Mouse (Mus musculus) CH12.LX (cell line): Measurements from ENCODE around the gene Dapk3. TPM values are rescaled to one million over a fixed set of nuclear protein-coding genes. Genes with fewer than 3 reads are reported as not detected.
"Not testable (repeated sequence)": the region's sequence is repeated elsewhere in the genome, so short reads cannot be mapped to it uniquely, and the experiment has no call there.

ENCODE experiments used
- DNase-seq: peaks from one replicate; pipeline ENCODE4 v3.0.0-alpha.2; 2013; ENCODE audit errors: extremely low read depth
- H3K27ac ChIP-seq: 2 replicates; pipeline ENCODE4 v1.5.1; 2012; ENCODE audit warnings: low read depth, mild to moderate bottlenecking, control low read depth, moderate library complexity; ENCODE audit not compliant: insufficient read depth
- H3K27me3 ChIP-seq: replicated peaks from 2 replicates; pipeline ENCODE3; 2012; ENCODE audit warnings: inconsistent platforms
- H3K36me3 ChIP-seq, 2 experiments: replicated peaks in 1 of 2; 2 replicates each; pipeline versions ENCODE3 to v1.6.1; 2012; ENCODE audit warnings: inconsistent platforms in 1 of 2, low read length in 1 of 2, mild to moderate bottlenecking in 1 of 2, mixed read lengths in 1 of 2, moderate library complexity in 1 of 2; ENCODE audit not compliant: control insufficient read depth in 1 of 2, insufficient read depth in 1 of 2
- H3K4me1 ChIP-seq, 2 experiments: 2 replicates each; pipeline ENCODE4 v1.6.1; 2012; ENCODE audit warnings: inconsistent platforms in 1 of 2, moderate library complexity in 1 of 2; ENCODE audit not compliant: insufficient read depth in 2 of 2, control insufficient read depth in 1 of 2
- H3K4me2 ChIP-seq: 2 replicates; pipeline ENCODE4 v1.6.1; 2012; ENCODE audit warnings: low read depth, mild to moderate bottlenecking, control low read depth; ENCODE audit not compliant: poor library complexity, insufficient read depth, severe bottlenecking
- H3K4me3 ChIP-seq, 3 experiments: fragments of 150-350 bp in 1 of 3; sonication (generic) in 1 of 3; replicated peaks in 1 of 3; 2 replicates each; pipeline versions ENCODE3 to v1.5.1; 2011 to 2012; ENCODE audit warnings: low read depth in 2 of 3, low read length in 2 of 3, mild to moderate bottlenecking in 2 of 3, moderate library complexity in 2 of 3, control low read depth in 1 of 3, improper control_type of control experiment in 1 of 3, inconsistent platforms in 1 of 3, mixed read lengths in 1 of 3; ENCODE audit not compliant: poor library complexity in 1 of 3
- H3K79me2 ChIP-seq: replicated peaks from 2 replicates; pipeline ENCODE4 v1.6.1; 2012; ENCODE audit warnings: mild to moderate bottlenecking, moderate library complexity; ENCODE audit not compliant: control insufficient read depth, poor library complexity, insufficient read depth, severe bottlenecking; ENCODE audit errors: extremely low read depth
- H3K9ac ChIP-seq: 2 replicates; pipeline ENCODE4 v1.6.1; 2012; ENCODE audit warnings: low read depth, mild to moderate bottlenecking, control low read depth, moderate library complexity; ENCODE audit not compliant: insufficient read depth
- H3K9me3 ChIP-seq: replicated peaks from 2 replicates; pipeline ENCODE3; 2012; ENCODE audit warnings: low read length, inconsistent platforms, mixed read lengths
- BHLHE40 ChIP-seq: IDR thresholded peaks from 2 replicates; pipeline ENCODE4 v1.6.1; 2011; ENCODE audit warnings: mild to moderate bottlenecking, low read depth, low read length, improper control_type of control experiment
- CHD1 ChIP-seq: IDR thresholded peaks from 2 replicates; pipeline ENCODE4 v1.6.1; 2012; ENCODE audit warnings: low read depth, low read length, improper control_type of control experiment, inconsistent platforms
- CTCF ChIP-seq, 2 experiments: IDR thresholded peaks in 1 of 2; conservative IDR thresholded peaks in 1 of 2; 2 replicates each; pipeline ENCODE4 v1.5.1; 2011 to 2012; ENCODE audit warnings: low read depth in 2 of 2, low read length in 2 of 2, improper control_type of control experiment in 1 of 2, inconsistent platforms in 1 of 2, mild to moderate bottlenecking in 1 of 2, moderate library complexity in 1 of 2
- ELF1 ChIP-seq: IDR thresholded peaks from 2 replicates; pipeline ENCODE4 v1.6.1; 2014; ENCODE audit warnings: low read depth, mild to moderate bottlenecking, inconsistent platforms, low read length, improper control_type of control experiment
- GABPA ChIP-seq: IDR thresholded peaks from 2 replicates; pipeline ENCODE4 v1.6.1; 2012; ENCODE audit warnings: low read depth, low read length, improper control_type of control experiment, inconsistent platforms; ENCODE audit not compliant: insufficient replicate concordance
- HCFC1 ChIP-seq: IDR thresholded peaks from 2 replicates; pipeline ENCODE4 v1.6.1; 2012; ENCODE audit warnings: low read depth, mild to moderate bottlenecking, inconsistent platforms, low read length, improper control_type of control experiment
- IRF4 ChIP-seq: IDR thresholded peaks from 2 replicates; pipeline ENCODE4 v1.6.1; 2014; ENCODE audit warnings: low read depth, mild to moderate bottlenecking, inconsistent platforms, low read length, improper control_type of control experiment
- JUN ChIP-seq: IDR thresholded peaks from 2 replicates; pipeline ENCODE4 v1.6.1; 2011; ENCODE audit warnings: low read depth, mild to moderate bottlenecking, low read length, improper control_type of control experiment, moderate library complexity; ENCODE audit not compliant: insufficient read depth
- JUND ChIP-seq: conservative IDR thresholded peaks from 2 replicates; pipeline ENCODE4 v1.6.1; 2011; ENCODE audit warnings: low read depth, low read length, improper control_type of control experiment
- MAFK ChIP-seq: IDR thresholded peaks from 2 replicates; pipeline ENCODE4 v1.6.1; 2011; ENCODE audit warnings: low read length, improper control_type of control experiment; ENCODE audit not compliant: insufficient replicate concordance
- MAX ChIP-seq: IDR thresholded peaks from 2 replicates; pipeline ENCODE4 v1.6.1; 2011; ENCODE audit warnings: low read length, improper control_type of control experiment
- MAZ ChIP-seq: IDR thresholded peaks from 2 replicates; pipeline ENCODE4 v1.6.1; 2012; ENCODE audit warnings: low read depth, mild to moderate bottlenecking, inconsistent platforms, low read length, improper control_type of control experiment, moderate library complexity
- MEF2A ChIP-seq: IDR thresholded peaks from 2 replicates; pipeline ENCODE4 v1.6.1; 2014; ENCODE audit warnings: low read depth, mild to moderate bottlenecking, inconsistent platforms, low read length, improper control_type of control experiment, borderline replicate concordance
- MXI1 ChIP-seq: IDR thresholded peaks from 2 replicates; pipeline ENCODE4 v1.6.1; 2011; ENCODE audit warnings: mild to moderate bottlenecking, low read depth, low read length, improper control_type of control experiment
- NELFE ChIP-seq: IDR thresholded peaks from 2 replicates; pipeline ENCODE4 v1.6.1; 2011; ENCODE audit warnings: low read depth, low read length, improper control_type of control experiment
- NRF1 ChIP-seq: IDR thresholded peaks from 2 replicates; pipeline ENCODE4 v1.6.1; 2014; ENCODE audit warnings: low read depth, mild to moderate bottlenecking, inconsistent platforms, low read length, improper control_type of control experiment, moderate library complexity
- POLR2A ChIP-seq: IDR thresholded peaks from 2 replicates; pipeline ENCODE4 v1.6.1; 2011; ENCODE audit warnings: low read depth, mild to moderate bottlenecking, improper control_type of control experiment, low read length
- POLR2AphosphoS2 ChIP-seq: IDR thresholded peaks from 2 replicates; pipeline ENCODE4 v1.6.1; 2011; ENCODE audit warnings: low read depth, low read length, improper control_type of control experiment
- TBP ChIP-seq: conservative IDR thresholded peaks from 2 replicates; pipeline ENCODE4 v1.6.1; 2011; ENCODE audit warnings: low read depth, low read length, improper control_type of control experiment
- TCF12 ChIP-seq: IDR thresholded peaks from 2 replicates; pipeline ENCODE4 v1.6.1; 2014; ENCODE audit warnings: low read depth, mild to moderate bottlenecking, inconsistent platforms, low read length, improper control_type of control experiment
- UBTF ChIP-seq: IDR thresholded peaks from 2 replicates; pipeline ENCODE4 v1.6.1; 2012; ENCODE audit warnings: low read depth, mild to moderate bottlenecking, inconsistent platforms, low read length, improper control_type of control experiment, moderate library complexity
- USF1 ChIP-seq: IDR thresholded peaks from 2 replicates; pipeline ENCODE4 v1.6.1; 2014; ENCODE audit warnings: low read depth, mild to moderate bottlenecking, inconsistent platforms, low read length, improper control_type of control experiment
- USF2 ChIP-seq: conservative IDR thresholded peaks from 2 replicates; pipeline ENCODE4 v1.6.1; 2011; ENCODE audit warnings: low read depth, low read length, improper control_type of control experiment
- ZC3H11A ChIP-seq: IDR thresholded peaks from 2 replicates; pipeline ENCODE4 v1.6.1; 2012; ENCODE audit warnings: low read depth, mild to moderate bottlenecking, inconsistent platforms, low read length, improper control_type of control experiment
- ZMIZ1 ChIP-seq: IDR thresholded peaks from 2 replicates; pipeline ENCODE4 v1.6.1; 2012; ENCODE audit warnings: low read depth, mild to moderate bottlenecking, inconsistent platforms, low read length, improper control_type of control experiment
- ZNF384 ChIP-seq: IDR thresholded peaks from 2 replicates; pipeline ENCODE4 v1.6.1; 2012; ENCODE audit warnings: low read depth, low read length, improper control_type of control experiment, inconsistent platforms
- dilution Hi-C: fragments of 300-500 bp; cut with MboI; formaldehyde crosslinking; loops from 2 replicates; pipeline ENCODE4 v1.14.3; 2020; ENCODE audit warnings: low sequenced_read_pairs; ENCODE audit not compliant: extremely low pct_unique_long_range_greater_than_20kb, extremely low pct_ligation_motif_present
- in situ Hi-C: fragments of 300-500 bp; cut with MboI; formaldehyde crosslinking; loops from 3 replicates; pipeline ENCODE4 v1.14.3; 2019; ENCODE audit warnings: low sequenced_read_pairs, low pct_ligation_motif_present, low pct_unique_long_range_greater_than_20kb, mixed read lengths
- polyA plus RNA-seq: library from polyadenylated mRNA; unstranded; fragments of >175 nt; gene quantifications from 2 replicates; pipeline ENCODE4 v1.2.1, GENCODE M21; 2012; ENCODE audit warnings: low read depth; ENCODE audit not compliant: insufficient read length
- total RNA-seq, 2 experiments: library from RNA; depleted of rRNA; stranded (reverse); fragments of 300-350 nt in 1 of 2; fragments of >200 nt in 1 of 2; gene quantifications; 2 replicates each; pipeline ENCODE4 v1.2.3; 2012 to 2014

The Dapk3 gene
- total and polyA plus RNA-seq, 3 experiments, result 25.4 to 46.2 (median 44.5) TPM

DNA sequence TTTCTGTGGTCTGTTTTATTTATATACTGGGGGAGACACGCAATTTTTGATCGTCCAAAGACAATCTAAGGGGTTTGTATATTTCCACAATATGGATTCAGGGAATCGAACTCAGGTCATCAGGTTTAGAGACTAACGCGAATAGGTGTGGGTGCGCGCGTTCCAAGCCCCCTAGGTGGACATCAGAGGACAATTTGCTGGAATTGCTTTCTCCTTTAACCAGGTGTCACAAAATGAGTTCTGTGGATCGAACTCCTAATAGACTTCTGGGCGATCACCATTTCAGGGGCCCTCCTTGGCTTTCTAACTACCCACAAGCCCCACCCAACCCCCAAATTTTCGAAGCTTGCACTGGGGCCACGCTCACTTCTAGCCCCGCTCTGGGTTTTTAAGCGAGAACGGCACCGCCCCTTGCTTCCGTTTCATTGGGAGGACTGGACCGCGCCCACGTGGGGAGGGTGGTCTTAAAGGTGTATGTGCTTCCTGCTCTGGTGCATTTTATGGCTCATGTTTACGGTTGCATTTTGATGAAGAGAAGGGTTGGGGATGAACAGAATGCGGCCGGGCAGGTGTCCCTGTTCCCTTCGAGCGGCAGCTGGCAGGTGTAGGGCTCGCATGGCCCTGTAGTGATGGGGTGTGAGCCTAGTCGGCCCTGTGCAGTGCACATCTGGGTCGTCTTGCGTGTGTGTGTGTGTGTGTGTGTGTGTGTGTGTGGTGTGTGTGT is 14.1 kb upstream of the Dapk3 start (continued):
- TF ChIP-seq ZNF384 (no peak), USF1 (peak; percentile 64), MEF2A (peak; percentile 35; the same call in 1 of the 2 replicates), CHD1 (no peak), ELF1 (peak; percentile 66; the same call in 1 of the 2 replicates), MAZ (peak; percentile 79; the same call in 1 of the 2 replicates), UBTF (0 out of 2 replicates have a peak, but pooled peaks have one; percentile 8), USF2 (no peak), POLR2A (peak; percentile 71), MAX (peak; percentile 88), JUND (no peak), ZMIZ1 (no peak), IRF4 (no peak)

DNA sequence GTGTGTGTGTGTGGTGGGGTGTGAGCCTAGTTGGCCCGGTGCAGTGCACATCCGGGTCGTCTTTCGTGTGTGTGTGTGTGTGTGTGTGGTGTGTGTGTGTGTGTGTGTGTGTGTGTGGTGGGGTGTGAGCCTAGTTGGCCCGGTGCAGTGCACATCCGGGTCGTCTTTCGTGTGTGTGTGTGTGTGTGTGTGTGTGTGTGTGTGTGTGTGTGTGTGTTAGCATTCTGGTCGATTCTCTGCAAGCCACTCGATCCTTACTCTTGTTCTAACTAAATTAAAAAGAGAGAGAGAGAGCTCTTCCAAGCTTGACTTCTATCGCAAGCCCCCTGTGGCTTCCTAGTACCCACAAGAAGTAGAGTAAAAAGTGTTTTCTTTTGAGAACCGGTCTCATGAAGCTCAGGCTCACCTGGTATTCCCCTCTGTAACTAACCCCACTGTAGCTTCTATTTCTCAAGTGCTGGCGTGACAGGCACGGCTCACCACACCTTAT is 13.3 kb upstream of the Dapk3 start:
- H3K36me3 ChIP-seq, result peaks cover 0 to 16% of the 10 kb centered on the region in 2 experiments
- dilution Hi-C loops, DNase-seq, H3K9ac ChIP-seq, H3K9me3 ChIP-seq: not testable (repeated sequence)
- peaks cover 26% of the 10 kb centered on the region for H3K79me2 ChIP-seq
- peak overlapping the region; percentile 65 for H3K4me2 ChIP-seq
- peaks cover 16 to 35% of the 10 kb centered on the region in 2 experiments for H3K4me1 ChIP-seq
- H3K27ac ChIP-seq, result peak overlapping the region; percentile 88; the same call in 1 of the 2 replicates
- peak; percentile 27; the same call in 1 of the 2 replicates for TF ChIP-seq ELF1
- TF ChIP-seq, all 38 proteins: peak for 1; not testable (repeated sequence) for 37
- not testable (repeated sequence) for H3K27me3 ChIP-seq
- H3K4me3 ChIP-seq, result peak overlapping the region; percentile 14 to 40 (median 20)
- in situ Hi-C loops, result loop anchor here (10.0 kb wide), 1 partner anchor 245 kb away; no protein-coding TSS in a partner anchor

DNA sequence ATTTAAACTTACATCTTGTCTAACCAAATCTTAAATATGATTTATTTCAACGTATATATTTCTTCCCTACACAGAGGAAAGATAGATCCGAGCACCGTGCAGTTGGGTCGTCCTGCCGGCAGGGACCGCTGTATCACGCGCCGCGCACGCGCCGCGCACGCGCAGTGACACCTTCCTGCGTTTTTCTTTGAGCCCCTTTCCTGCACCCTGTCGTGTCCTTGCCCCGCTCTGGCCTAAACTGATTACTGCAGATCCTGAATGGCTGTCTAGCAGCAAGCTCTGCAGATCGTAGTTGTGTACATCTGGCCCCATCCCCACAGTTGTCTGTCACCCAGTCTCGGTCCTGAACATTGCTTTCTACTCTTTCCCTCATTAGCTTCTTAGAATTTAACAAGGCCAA is 9.7 kb upstream of the Dapk3 start:
- H3K4me1 ChIP-seq, result peaks cover 5 to 23% of the 10 kb centered on the region in 2 experiments; a peak in 3 of 4 replicates
- dilution Hi-C loops, result no loop called here
- TF ChIP-seq TBP, result no peak
- no peak for TF ChIP-seq IRF4
- no peak for TF ChIP-seq ZMIZ1
- no peak for TF ChIP-seq HCFC1
- TF ChIP-seq NELFE, result 0 out of 2 replicates have a peak, but pooled peaks have one; percentile 16
- no peak for TF ChIP-seq CHD1
- TF ChIP-seq MAX, result no peak
- no peak for TF ChIP-seq MXI1
- no peak for TF ChIP-seq UBTF
- no peak for TF ChIP-seq GABPA
- peak; percentile 30; the same call in 1 of the 2 replicates for TF ChIP-seq POLR2A
- TF ChIP-seq MEF2A, result no peak
- peak; percentile 78 for TF ChIP-seq BHLHE40
- TF ChIP-seq POLR2AphosphoS2, result no peak
- TF ChIP-seq NRF1, result peak; percentile 87
- TF ChIP-seq ZC3H11A, result no peak
- no peak for TF ChIP-seq JUN
- no peak for TF ChIP-seq MAFK
- TF ChIP-seq JUND, result no peak
- no peak for TF ChIP-seq TCF12
- no peak for TF ChIP-seq ELF1
- peak in 1 of 2 experiments; percentile 45; a peak in 2 of 4 replicates for TF ChIP-seq CTCF (conservative IDR thresholded peaks at IDR 0.05 in 1 of 2, IDR thresholded peaks at IDR 0.05 in 1 of 2; ENCODE audit: low read depth in 2 of 2, low read length in 2 of 2)
- TF ChIP-seq ZNF384, result no peak

More for the DNA sequence above, 9.7 kb upstream of the Dapk3 start:
- H3K4me2 ChIP-seq, result no peak overlapping the region
- no peak overlapping the region for H3K4me3 ChIP-seq
- H3K9me3 ChIP-seq, result no peaks in the 10 kb centered on the region
- DNase-seq, result no peak
- no peaks in the 10 kb centered on the region for H3K27me3 ChIP-seq
- peaks cover 8 to 11% of the 10 kb centered on the region in 2 experiments for H3K36me3 ChIP-seq
- H3K79me2 ChIP-seq, result peaks cover 16% of the 10 kb centered on the region
- no peak overlapping the region for H3K27ac ChIP-seq
- in situ Hi-C loops, result loop anchor here (5.0 to 10.0 kb wide), 2 partner anchors 98 to 176 kb away; partner anchors contain the start of gene Thop1
- H3K9ac ChIP-seq, result peak overlapping the region; percentile 34
